Mouse (Mus musculus): Measurements from ENCODE around the gene Rcn3. TPM values are rescaled to one million over a fixed set of nuclear protein-coding genes. Genes with fewer than 3 reads are reported as not detected.

Gene Rcn3
- total and polyA plus RNA-seq, 3 experiments: 16.0 to 43.0 TPM; not detected in 1

DNA sequence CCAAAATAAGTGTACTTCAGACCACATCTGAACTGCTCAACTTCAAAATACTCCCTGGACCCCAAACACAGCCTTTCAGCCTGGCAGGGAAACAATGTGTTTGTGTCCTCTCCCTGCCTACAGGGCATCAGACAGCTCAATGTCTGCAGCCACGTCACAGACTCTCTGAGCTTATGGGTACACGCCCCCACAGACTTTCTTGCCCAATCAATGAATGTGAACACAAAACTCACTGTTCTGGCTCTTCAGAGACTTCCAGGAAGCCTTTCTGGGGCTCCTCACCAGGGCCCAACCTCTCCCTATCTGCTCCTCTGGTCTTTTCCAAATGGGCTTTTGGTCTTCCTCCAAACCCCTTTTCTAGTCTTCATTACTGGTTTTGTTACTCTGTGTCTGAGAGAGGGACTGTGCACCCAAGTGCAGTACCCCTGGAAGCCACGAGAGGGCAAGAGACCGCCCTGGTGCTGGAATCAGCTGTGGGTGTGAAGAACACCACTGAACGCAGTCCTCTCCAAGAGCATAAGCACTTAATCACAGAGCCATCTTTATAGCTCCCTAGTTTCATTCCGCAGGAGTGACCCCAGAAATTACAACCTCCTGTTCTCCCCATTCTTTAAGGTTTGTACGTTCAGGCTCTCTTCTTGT is 54.2 kb downstream of the Rcn3 start:
- no peaks in the 10 kb centered on the region for H3K27me3 ChIP-seq (ENCODE audit: control insufficient read depth in 1 of 2, insufficient read depth in 2 of 2, low read length in 2 of 2)
- H3K9ac ChIP-seq (ENCODE audit: control insufficient read depth, low read depth, low read length, poor library complexity, severe bottlenecking): no peak overlapping the region
- no peak overlapping the region for H3K4me3 ChIP-seq (ENCODE audit: control insufficient read depth in 1 of 2, insufficient read depth in 1 of 2, low read depth in 2 of 2, low read length in 2 of 2)
- peak; percentile 73 for DNase-seq (ENCODE audit: low read depth, low spot score)
- H3K9me3 ChIP-seq (replicated peaks; ENCODE audit: insufficient read depth, low read length): no peaks in the 10 kb centered on the region
- H3K4me1 ChIP-seq (ENCODE audit: control insufficient read depth in 1 of 2, insufficient read depth in 2 of 2, low read length in 2 of 2): no peaks in the 10 kb centered on the region
- H3K79me2 ChIP-seq (ENCODE audit: control insufficient read depth, insufficient read depth, low read length, poor library complexity): no peaks in the 10 kb centered on the region
- TF ChIP-seq SIN3A (IDR thresholded peaks at IDR 0.05; ENCODE audit: low read length): 0 out of 2 replicates have a peak, but pooled peaks have one; percentile 31
- TF ChIP-seq NELFE (IDR thresholded peaks at IDR 0.05; ENCODE audit: low read depth, low read length): no peak
- TF ChIP-seq RCOR1 (IDR thresholded peaks at IDR 0.05; ENCODE audit: low read depth, low read length): no peak
- TF ChIP-seq ZC3H11A (IDR thresholded peaks at IDR 0.05; ENCODE audit: low read depth, low read length): peak; percentile 32; the same call in 1 of the 2 replicates
- no peak for TF ChIP-seq MAFK (IDR thresholded peaks at IDR 0.05; ENCODE audit: borderline replicate concordance, low read depth, low read length)
- peak; percentile 81 to 93 (median 82) for TF ChIP-seq CTCF (IDR thresholded peaks at IDR 0.05 in 2 of 3, conservative IDR thresholded peaks at IDR 0.05 in 1 of 3; ENCODE audit: control insufficient read depth in 1 of 3, insufficient read depth in 1 of 3, low read depth in 2 of 3, low read length in 3 of 3, poor library complexity in 1 of 3, severe bottlenecking in 1 of 3)
- peak; percentile 84 for TF ChIP-seq SMC3 (IDR thresholded peaks at IDR 0.05; ENCODE audit: low read depth, low read length)
- TF ChIP-seq RAD21 (IDR thresholded peaks at IDR 0.05; ENCODE audit: low read depth, low read length): peak; percentile 55
- peaks cover 0 to 5% of the 10 kb centered on the region in 2 experiments; a peak in 2 of 4 replicates for H3K36me3 ChIP-seq (ENCODE audit: control insufficient read depth in 1 of 2, insufficient read depth in 2 of 2, low read length in 2 of 2)
- no peak overlapping the region for H3K27ac ChIP-seq (ENCODE audit: control insufficient read depth, low read depth, low read length)

DNA sequence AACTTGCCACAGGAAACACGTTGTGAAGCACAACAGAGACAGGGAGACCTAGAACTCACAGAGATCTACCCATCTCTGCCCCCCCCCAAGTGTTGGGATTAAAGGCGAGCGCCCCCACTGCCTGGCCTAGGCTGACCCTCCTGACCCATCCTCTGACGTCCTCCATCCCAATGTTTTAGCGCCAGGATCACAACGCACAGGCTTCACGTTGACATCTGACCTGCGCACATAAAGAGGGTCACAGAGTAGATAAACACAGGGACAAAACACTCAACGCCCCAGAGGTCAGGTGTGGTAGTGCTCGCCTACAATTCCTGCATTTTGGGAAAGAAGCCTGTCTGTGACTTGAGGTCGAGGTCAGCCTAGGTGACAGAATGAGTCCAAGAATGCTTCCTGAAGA is 55.3 kb downstream of the Rcn3 start:
- no peak overlapping the region for H3K27ac ChIP-seq (ENCODE audit: control insufficient read depth, low read depth, low read length)
- H3K36me3 ChIP-seq (ENCODE audit: control insufficient read depth in 1 of 2, insufficient read depth in 2 of 2, low read length in 2 of 2): peaks cover 0 to 5% of the 10 kb centered on the region in 2 experiments; a peak in 2 of 4 replicates

GRCm38 (mm10) chr7:45035631-45036030 is 56.4 kb downstream of the Rcn3 start:
- peak; percentile 24 for DNase-seq (ENCODE audit: low read depth, low spot score)
- 0 out of 2 replicates have a peak, but pooled peaks have one; percentile 11 for TF ChIP-seq HCFC1 (IDR thresholded peaks at IDR 0.05; ENCODE audit: low read depth, low read length)
- TF ChIP-seq UBTF (IDR thresholded peaks at IDR 0.05; ENCODE audit: borderline replicate concordance, insufficient read depth, low read depth, low read length): no peak
- Histone ChIP-seq H3K4me1 (ENCODE audit: control insufficient read depth in 1 of 2, insufficient read depth in 2 of 2, low read length in 2 of 2) (no peaks in the 10 kb centered on the region), H3K79me2 (ENCODE audit: control insufficient read depth, insufficient read depth, low read length, poor library complexity) (no peaks in the 10 kb centered on the region), H3K9me3 (replicated peaks; ENCODE audit: insufficient read depth, low read length) (no peaks in the 10 kb centered on the region), H3K4me3 (ENCODE audit: control insufficient read depth in 1 of 2, insufficient read depth in 1 of 2, low read depth in 2 of 2, low read length in 2 of 2) (no peak overlapping the region), H3K36me3 (ENCODE audit: control insufficient read depth in 1 of 2, insufficient read depth in 2 of 2, low read length in 2 of 2) (peaks cover 0 to 5% of the 10 kb centered on the region in 2 experiments; a peak in 2 of 4 replicates), H3K9ac (ENCODE audit: control insufficient read depth, low read depth, low read length, poor library complexity, severe bottlenecking) (no peak overlapping the region), H3K27ac (ENCODE audit: control insufficient read depth, low read depth, low read length) (no peak overlapping the region), H3K27me3 (ENCODE audit: control insufficient read depth in 1 of 2, insufficient read depth in 2 of 2, low read length in 2 of 2) (no peaks in the 10 kb centered on the region)

More for the DNA sequence above, 55.3 kb downstream of the Rcn3 start:
- TF ChIP-seq NRF1 (IDR thresholded peaks at IDR 0.05; ENCODE audit: insufficient read depth, low read depth, low read length, poor library complexity, severe bottlenecking) (no peak), E2F4 (IDR thresholded peaks at IDR 0.05; ENCODE audit: borderline replicate concordance, low read depth, low read length) (no peak), ETS1 (IDR thresholded peaks at IDR 0.05; ENCODE audit: low read depth, low read length) (no peak), RAD21 (IDR thresholded peaks at IDR 0.05; ENCODE audit: low read depth, low read length) (no peak), ZMIZ1 (IDR thresholded peaks at IDR 0.05; ENCODE audit: low read depth, low read length) (no peak), ZNF384 (IDR thresholded peaks at IDR 0.05; ENCODE audit: low read depth, low read length) (no peak), TBP (IDR thresholded peaks at IDR 0.05; ENCODE audit: low read depth, low read length) (no peak), USF1 (IDR thresholded peaks at IDR 0.05; ENCODE audit: low read depth, low read length) (no peak), MEF2A (IDR thresholded peaks at IDR 0.05; ENCODE audit: extremely low read depth, insufficient replicate concordance, low read depth, low read length, poor library complexity, severe bottlenecking) (no peak), KAT2A (conservative IDR thresholded peaks at IDR 0.05; ENCODE audit: low read depth, low read length) (no peak), MXI1 (IDR thresholded peaks at IDR 0.05; ENCODE audit: low read depth, low read length) (no peak), CHD1 (IDR thresholded peaks at IDR 0.05; ENCODE audit: low read depth, low read length) (no peak)
- no peaks in the 10 kb centered on the region for H3K4me1 ChIP-seq (ENCODE audit: control insufficient read depth in 1 of 2, insufficient read depth in 2 of 2, low read length in 2 of 2)
- H3K79me2 ChIP-seq (ENCODE audit: control insufficient read depth, insufficient read depth, low read length, poor library complexity): no peaks in the 10 kb centered on the region
- no peak overlapping the region for H3K9ac ChIP-seq (ENCODE audit: control insufficient read depth, low read depth, low read length, poor library complexity, severe bottlenecking)
- no peak for DNase-seq (ENCODE audit: low read depth, low spot score)
- no peak overlapping the region for H3K4me3 ChIP-seq (ENCODE audit: control insufficient read depth in 1 of 2, insufficient read depth in 1 of 2, low read depth in 2 of 2, low read length in 2 of 2)
- no peaks in the 10 kb centered on the region for H3K9me3 ChIP-seq (replicated peaks; ENCODE audit: insufficient read depth, low read length)
- H3K27me3 ChIP-seq (ENCODE audit: control insufficient read depth in 1 of 2, insufficient read depth in 2 of 2, low read length in 2 of 2): no peaks in the 10 kb centered on the region

All from MEL (cell line).